Mouse (Mus musculus): ENCODE measurements at regions not wholly inside any gene's neighbourhood (a gene's known extent, or its start where the extent isn't known, plus 50 kb on each side); places are given as distances from the start of the nearest gene placed in this dataset.

DNA sequence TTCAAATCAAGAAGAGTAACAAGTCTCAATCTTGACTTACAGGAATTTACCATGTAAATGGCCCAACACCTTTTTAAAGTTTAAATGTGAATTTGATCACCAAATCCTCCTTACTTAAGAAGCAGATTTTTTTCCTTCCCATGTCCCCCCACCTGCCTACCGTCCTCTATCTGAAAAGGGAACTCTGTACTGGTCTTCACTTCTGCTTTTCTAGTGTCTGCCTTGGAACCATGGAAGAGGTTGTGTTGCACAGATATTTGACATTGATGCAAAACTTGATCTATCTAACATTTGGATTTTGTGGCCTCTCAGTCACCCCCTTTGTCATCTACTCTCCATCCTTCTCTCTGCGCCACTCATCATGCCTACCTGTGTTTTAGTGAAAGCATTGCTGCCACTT lies 143.3 kb upstream of the Adgrl3 start:
- no peaks in the 10 kb centered on the region for H3K27me3 ChIP-seq (ENCODE audit: insufficient read depth, low read length)
- H3K36me3 ChIP-seq (ENCODE audit: insufficient read depth, low read length), result no peaks in the 10 kb centered on the region
- H3K4me3 ChIP-seq (replicated peaks; ENCODE audit: low read length), result no peak overlapping the region
- H3K4me1 ChIP-seq (replicated peaks; ENCODE audit: low read depth, low read length), result no peaks in the 10 kb centered on the region
- TF ChIP-seq NANOG (IDR thresholded peaks at IDR 0.05; ENCODE audit: borderline replicate concordance, low read length) (no peak), POU5F1 (IDR thresholded peaks at IDR 0.05; ENCODE audit: borderline replicate concordance, low read length) (no peak), CTCF (conservative IDR thresholded peaks at IDR 0.05; ENCODE audit: low read length) (no peak)
- no peaks in the 10 kb centered on the region for H3K9me3 ChIP-seq (ENCODE audit: low read length)

DNA sequence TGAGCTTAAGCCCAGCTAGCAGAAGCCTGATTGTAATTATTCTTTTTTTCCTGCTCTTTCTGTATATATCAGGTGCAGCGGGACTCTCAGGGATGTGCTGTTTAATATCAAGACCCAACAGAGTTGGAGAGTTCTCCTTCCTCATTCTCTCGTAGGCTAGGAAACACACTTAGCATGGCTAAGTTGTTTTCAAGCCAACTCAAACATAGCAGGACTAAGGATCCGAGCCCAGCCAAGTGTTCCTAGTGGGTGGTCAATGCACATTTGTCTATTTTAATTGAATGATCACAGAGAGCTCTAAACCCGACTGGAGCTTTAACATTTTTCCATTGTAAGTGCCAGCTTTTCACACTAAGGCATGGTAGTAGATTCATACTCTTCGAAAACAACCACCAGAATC lies 121.7 kb upstream of the Adgrl3 start:
- TF ChIP-seq CTCF (conservative IDR thresholded peaks at IDR 0.05; ENCODE audit: low read length), result no peak
- TF ChIP-seq NANOG (IDR thresholded peaks at IDR 0.05; ENCODE audit: borderline replicate concordance, low read length), result no peak
- no peak for TF ChIP-seq POU5F1 (IDR thresholded peaks at IDR 0.05; ENCODE audit: borderline replicate concordance, low read length)
- no peak overlapping the region for H3K4me3 ChIP-seq (replicated peaks; ENCODE audit: low read length)
- peaks cover 12% of the 10 kb centered on the region for H3K9me3 ChIP-seq (ENCODE audit: low read length)
- H3K36me3 ChIP-seq (ENCODE audit: insufficient read depth, low read length), result no peaks in the 10 kb centered on the region
- no peaks in the 10 kb centered on the region for H3K4me1 ChIP-seq (replicated peaks; ENCODE audit: low read depth, low read length)
- H3K27me3 ChIP-seq (ENCODE audit: insufficient read depth, low read length), result no peaks in the 10 kb centered on the region

DNA sequence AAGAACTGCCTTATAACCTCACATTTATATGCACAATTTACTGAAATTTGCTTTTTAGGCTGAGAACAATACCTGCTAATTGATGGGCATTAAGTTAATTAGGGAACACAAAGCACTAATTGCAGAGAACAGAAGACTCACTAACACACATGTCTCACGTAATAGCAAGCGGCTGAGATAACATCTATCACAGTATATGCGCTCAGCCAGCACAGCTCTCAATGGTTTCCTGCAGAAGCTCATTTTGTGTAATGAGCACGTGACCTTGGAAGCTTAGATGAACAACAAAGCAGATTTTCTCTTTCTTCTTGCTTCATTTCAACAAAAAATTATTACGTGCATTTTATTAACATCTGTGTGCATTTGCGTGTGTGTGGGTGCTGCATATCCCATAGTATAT lies 111.2 kb upstream of the Adgrl3 start:
- Histone ChIP-seq H3K9me3 (ENCODE audit: low read length) (no peaks in the 10 kb centered on the region), H3K4me1 (replicated peaks; ENCODE audit: low read depth, low read length) (no peaks in the 10 kb centered on the region), H3K36me3 (ENCODE audit: insufficient read depth, low read length) (no peaks in the 10 kb centered on the region), H3K4me3 (replicated peaks; ENCODE audit: low read length) (no peak overlapping the region), H3K27me3 (ENCODE audit: insufficient read depth, low read length) (no peaks in the 10 kb centered on the region)
- TF ChIP-seq POU5F1 (IDR thresholded peaks at IDR 0.05; ENCODE audit: borderline replicate concordance, low read length) (no peak), CTCF (conservative IDR thresholded peaks at IDR 0.05; ENCODE audit: low read length) (no peak), NANOG (IDR thresholded peaks at IDR 0.05; ENCODE audit: borderline replicate concordance, low read length) (no peak)

DNA sequence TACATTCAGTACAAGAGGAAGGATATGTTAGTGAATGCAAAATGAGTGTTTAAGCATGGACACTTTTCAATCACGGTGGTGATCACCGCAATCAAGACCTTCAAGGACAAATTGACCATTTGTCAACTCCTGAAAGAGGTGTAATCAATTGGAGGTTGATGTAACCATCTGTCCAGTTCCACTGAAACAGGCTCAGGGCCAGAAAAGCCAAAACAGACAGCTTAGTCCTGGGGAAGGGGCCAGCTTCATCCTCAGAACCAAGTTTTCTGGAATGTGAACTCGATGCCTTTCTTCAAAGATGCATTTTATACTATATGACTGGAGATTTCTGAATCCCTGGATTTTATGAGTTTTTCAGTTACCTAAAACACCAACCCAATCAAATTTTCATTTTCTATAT lies 81.1 kb upstream of the Adgrl3 start:
- H3K27me3 ChIP-seq (ENCODE audit: insufficient read depth, low read length), result no peaks in the 10 kb centered on the region
- H3K9me3 ChIP-seq (ENCODE audit: low read length), result no peaks in the 10 kb centered on the region
- TF ChIP-seq CTCF (conservative IDR thresholded peaks at IDR 0.05; ENCODE audit: low read length) (no peak), POU5F1 (IDR thresholded peaks at IDR 0.05; ENCODE audit: borderline replicate concordance, low read length) (no peak), NANOG (IDR thresholded peaks at IDR 0.05; ENCODE audit: borderline replicate concordance, low read length) (no peak)
- no peak overlapping the region for H3K4me3 ChIP-seq (replicated peaks; ENCODE audit: low read length)
- no peaks in the 10 kb centered on the region for H3K4me1 ChIP-seq (replicated peaks; ENCODE audit: low read depth, low read length)
- H3K36me3 ChIP-seq (ENCODE audit: insufficient read depth, low read length), result no peaks in the 10 kb centered on the region

DNA sequence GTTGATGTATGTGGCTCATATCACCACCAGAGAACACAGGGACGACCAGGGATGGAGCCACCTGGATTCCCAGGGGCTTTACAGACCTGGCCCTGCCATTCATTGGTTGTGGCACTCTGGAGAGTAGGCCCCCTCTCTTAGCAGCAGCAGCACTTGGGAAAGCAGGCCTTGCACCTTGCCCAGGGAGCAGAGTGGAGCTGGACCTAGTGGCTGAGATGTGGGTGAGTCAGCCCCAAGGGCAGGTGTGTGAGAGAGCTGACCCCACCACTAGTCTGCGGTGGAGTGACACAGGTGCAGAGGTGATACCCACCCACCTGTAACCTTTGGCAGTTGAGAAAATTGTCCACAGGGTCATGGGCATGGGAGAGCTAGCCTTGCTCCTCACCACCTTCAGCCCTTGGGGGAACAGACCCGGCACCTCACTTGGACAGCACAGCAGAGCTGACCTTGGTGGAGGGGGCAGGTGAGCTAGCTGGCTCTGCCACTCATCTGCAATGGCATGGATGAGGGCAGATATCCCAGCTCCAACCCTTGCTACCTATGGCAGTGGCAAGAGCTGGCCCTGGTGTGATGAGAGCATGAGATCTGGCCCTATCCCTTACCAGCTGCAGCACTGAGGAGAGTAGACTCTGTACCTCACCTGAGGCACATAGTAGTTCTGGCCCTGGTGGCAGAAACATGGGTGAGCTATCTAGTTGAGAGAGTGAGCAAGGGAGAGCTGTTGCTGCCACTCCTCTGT lies 67.9 kb upstream of the Adgrl3 start:
- no peak for TF ChIP-seq CTCF (conservative IDR thresholded peaks at IDR 0.05; ENCODE audit: low read length)
- H3K4me3 ChIP-seq (replicated peaks; ENCODE audit: low read length), result no peak overlapping the region
- no peaks in the 10 kb centered on the region for H3K36me3 ChIP-seq (ENCODE audit: insufficient read depth, low read length)
- H3K9me3 ChIP-seq (ENCODE audit: low read length), result peaks cover 69% of the 10 kb centered on the region
- no peaks in the 10 kb centered on the region for H3K27me3 ChIP-seq (ENCODE audit: insufficient read depth, low read length)
- no peaks in the 10 kb centered on the region for H3K4me1 ChIP-seq (replicated peaks; ENCODE audit: low read depth, low read length)

DNA sequence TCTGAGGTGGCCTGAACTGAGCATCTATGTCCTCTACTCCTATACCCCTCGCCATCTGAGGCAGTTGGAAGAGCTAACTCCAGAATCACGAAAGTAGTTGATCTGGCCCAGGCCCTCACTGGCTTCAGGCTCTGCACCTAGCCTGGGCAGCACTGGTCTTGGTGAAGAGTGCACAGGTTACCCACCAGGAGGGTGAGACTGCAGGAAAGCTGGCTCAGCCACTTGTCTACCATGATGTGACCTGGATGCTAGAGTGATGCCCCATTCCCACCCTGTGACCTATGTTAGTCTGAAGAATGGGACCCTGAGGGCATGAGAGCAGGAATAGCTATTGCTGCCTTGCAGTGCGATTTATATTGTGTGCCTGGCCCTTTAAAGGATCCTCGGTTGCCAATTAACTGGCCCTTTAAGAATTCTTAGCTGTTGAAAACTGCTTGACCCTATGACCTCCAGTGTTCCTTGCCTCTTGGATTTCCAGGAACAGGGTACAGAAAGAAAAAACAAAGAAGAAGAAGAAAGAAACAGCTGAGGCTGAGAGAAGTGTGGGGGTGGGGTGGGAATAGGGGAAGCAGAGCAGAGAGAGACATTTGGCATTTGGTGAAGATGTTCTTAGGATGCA lies 67.2 kb upstream of the Adgrl3 start:
- H3K9me3 ChIP-seq (ENCODE audit: low read length), result peaks cover 73% of the 10 kb centered on the region
- H3K27me3 ChIP-seq (ENCODE audit: insufficient read depth, low read length), result no peaks in the 10 kb centered on the region
- no peaks in the 10 kb centered on the region for H3K4me1 ChIP-seq (replicated peaks; ENCODE audit: low read depth, low read length)
- no peak for TF ChIP-seq CTCF (conservative IDR thresholded peaks at IDR 0.05; ENCODE audit: low read length)
- no peak for TF ChIP-seq NANOG (IDR thresholded peaks at IDR 0.05; ENCODE audit: borderline replicate concordance, low read length)
- no peak for TF ChIP-seq POU5F1 (IDR thresholded peaks at IDR 0.05; ENCODE audit: borderline replicate concordance, low read length)
- H3K4me3 ChIP-seq (replicated peaks; ENCODE audit: low read length), result no peak overlapping the region
- no peaks in the 10 kb centered on the region for H3K36me3 ChIP-seq (ENCODE audit: insufficient read depth, low read length)
